Mouse (Mus musculus) left cerebral cortex, adult 2 months (tissue): Measurements from ENCODE around the gene AI837181. TPM values are rescaled to one million over a fixed set of nuclear protein-coding genes. Genes with fewer than 3 reads are reported as not detected.
"Not testable (repeated sequence)": the region's sequence is repeated elsewhere in the genome, so short reads cannot be mapped to it uniquely, and the experiment has no call there.

Experiments used
- DNase-seq, 2 experiments: peaks; one replicate each; pipeline ENCODE4 v3.0.0; 2021 to 2022; ENCODE audit warnings: low spot score in 2 of 2, mixed read lengths in 1 of 2; ENCODE audit errors: extremely low spot score in 1 of 2
- H3K27ac ChIP-seq: fragments of 200-600 bp; 2 replicates; pipeline ENCODE4 v1.8.1; 2022
- H3K4me3 ChIP-seq: fragments of 200-600 bp; 2 replicates; pipeline ENCODE4 v1.8.1; 2022
- CTCF ChIP-seq: fragments of 200-600 bp; IDR thresholded peaks from 2 replicates; pipeline ENCODE4 v1.8.1; 2022; ENCODE audit warnings: antibody characterized with exemption, mild to moderate bottlenecking, moderate library complexity
- intact Hi-C: fragments of 180-260 bp; cut with DNase I; formaldehyde crosslinking; loops from one replicate; pipeline ENCODE4 v1.15.1; 2025
- long read RNA-seq, 2 experiments: library from polyadenylated mRNA; stranded (forward); transcript quantifications; one replicate each; pipeline ENCODE4 v2.0.0; 2021; ENCODE audit warnings: borderline mapping rate in 2 of 2
- total RNA-seq, 2 experiments: library from RNA; stranded (reverse); gene quantifications; 2 replicates each; pipeline ENCODE4 v1.2.3; 2021

AI837181 gene
- 10 to 100 TPM; 68.0 to 74.1 TPM for total RNA-seq
- long read RNA-seq, experiment 1, transcript AI837181-201 (2 exons, 1,529 nt), result minor isoform, 6 of 78 reads
- long read RNA-seq, experiment 1, transcript AI837181-202 (2 exons, 1,528 nt), result major isoform, 52 of 78 reads
- long read RNA-seq, experiment 1, partial matches to known transcripts, result 0 of 78 reads
- long read RNA-seq, experiment 1, other reads (novel, unspliced or antisense), result 20 of 78 reads
- long read RNA-seq, experiment 2, transcript AI837181-202 (2 exons, 1,528 nt), result major isoform, 24 of 37 reads
- long read RNA-seq, experiment 2, partial matches to known transcripts, result 12 of 37 reads
- long read RNA-seq, experiment 2, other reads (novel, unspliced or antisense), result 0 of 37 reads

GRCm38 (mm10) chr19:5424782-5425741 lies at the start of gene AI837181, which contains the start of gene Drap1:
Gene AI837181, plus strand, starts transcription at chr19:5425144.
Gene Drap1, minus strand, starts transcription at chr19:5424979.
- Histone ChIP-seq H3K27ac (peak within 1 kb of the TSS; percentile 95), H3K4me3 (peak within 1 kb of the TSS; percentile 96)
- DNase-seq, result peak; percentile 91
- TF ChIP-seq CTCF, result no peak
- intact Hi-C loops, result loop anchor here (1.0 to 2.0 kb wide), 4 partner anchors 32 to 65 kb away; partner anchors contain the start of genes Banf1, Ccdc85b, Cfl1 and Eif1ad

DNA sequence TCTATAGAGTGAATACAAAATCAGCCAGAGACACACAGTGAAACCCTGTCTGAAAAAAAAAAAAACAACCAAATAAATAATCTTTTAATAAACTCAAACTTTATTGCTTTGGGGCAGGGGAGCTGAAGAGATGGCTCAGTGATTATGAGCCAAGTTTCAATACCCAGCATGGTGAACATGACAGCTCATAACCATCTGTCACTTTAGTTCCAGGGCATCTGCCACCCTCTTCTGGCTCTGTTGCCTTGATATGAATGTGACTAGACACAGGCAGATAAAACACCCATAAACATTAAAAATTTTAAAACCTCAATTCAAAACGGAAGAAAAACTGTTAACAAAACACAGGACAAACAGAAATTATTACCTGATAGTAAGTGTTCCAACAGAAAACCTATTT lies 47.5 kb upstream of the AI837181 start:
- intact Hi-C loops, result no loop called here
- no peak for DNase-seq

DNA sequence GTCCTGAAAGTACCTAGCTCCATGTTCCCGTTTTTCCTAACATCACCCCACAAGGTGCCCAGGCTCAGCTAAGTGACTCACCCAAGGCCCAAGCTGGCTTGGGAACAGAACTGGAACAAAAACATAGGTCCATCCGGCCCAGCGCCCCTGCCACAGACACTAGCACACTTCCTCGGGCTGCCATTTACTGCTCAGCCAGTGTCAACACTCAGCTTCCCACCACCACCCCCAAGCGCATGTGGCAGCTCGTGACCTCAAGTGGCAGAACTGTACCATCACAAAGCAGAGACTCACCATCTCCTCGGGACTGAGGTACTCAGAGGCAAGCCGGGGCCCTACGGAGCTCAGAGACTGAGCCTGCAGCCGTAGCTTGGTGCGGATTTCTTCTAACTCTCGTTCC lies 41.6 kb upstream of the AI837181 start:
- no peak for TF ChIP-seq CTCF
- DNase-seq, result no peak
- intact Hi-C loops, result no loop called here
- H3K4me3 ChIP-seq, result no peak overlapping the region
- no peak overlapping the region for H3K27ac ChIP-seq

More for the DNA sequence above, 47.5 kb upstream of the AI837181 start:
- no peak overlapping the region for H3K4me3 ChIP-seq
- no peak overlapping the region for H3K27ac ChIP-seq
- TF ChIP-seq CTCF, result no peak

- no peak for TF ChIP-seq CTCF
- Histone ChIP-seq H3K27ac (no peak overlapping the region), H3K4me3 (no peak overlapping the region)
- intact Hi-C loops, result no loop called here
- no peak for DNase-seq
These were observed 40.2 kb upstream of the AI837181 start for GRCm38 (mm10) chr19:5384715-5385114.

DNA sequence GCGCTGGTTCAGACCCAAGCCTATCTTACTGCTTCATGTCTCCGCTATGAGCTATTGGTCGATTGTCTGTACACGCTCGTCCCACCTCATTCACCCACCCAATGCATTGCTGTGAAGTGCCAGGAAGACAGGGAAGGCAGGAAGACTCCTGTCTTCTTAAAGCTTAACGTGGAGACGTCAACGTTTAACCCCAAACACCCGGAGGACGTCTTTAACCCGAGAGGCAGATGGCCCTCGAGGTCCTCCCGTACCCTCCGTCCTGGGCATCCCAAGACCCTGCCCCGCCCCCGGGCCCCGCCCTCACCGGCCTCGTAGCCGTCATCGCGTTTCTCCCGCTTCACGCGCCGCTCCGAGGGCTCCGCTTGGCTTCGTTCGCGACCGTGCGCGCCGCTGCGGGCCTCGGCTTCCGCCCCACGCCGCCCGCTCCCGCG lies 36.9 kb upstream of the AI837181 start:
- intact Hi-C loops, result loop anchor here (1.0 kb wide), 3 partner anchors 22 to 93 kb away; partner anchors contain the start of genes AI837181, Eif1ad and Sf3b2
- TF ChIP-seq CTCF, result no peak
- Histone ChIP-seq H3K4me3 (peak overlapping the region; percentile 98), H3K27ac (peak overlapping the region; percentile 94)
- no peak for DNase-seq

- TF ChIP-seq CTCF, result no peak
- intact Hi-C loops, result loop anchor here (1.0 kb wide), 3 partner anchors 22 to 93 kb away; partner anchors contain the start of genes AI837181, Eif1ad and Sf3b2
- peak; percentile 94 to 96 for DNase-seq
- H3K27ac ChIP-seq, result peak within 1 kb of the TSS; percentile 94
- H3K4me3 ChIP-seq, result peak within 1 kb of the TSS; percentile 98
These were observed 36.2 kb upstream of the AI837181 start, which contains the start of gene Sart1 for GRCm38 (mm10) chr19:5388588-5389242. Gene Sart1, minus strand, starts transcription at chr19:5388703.

DNA sequence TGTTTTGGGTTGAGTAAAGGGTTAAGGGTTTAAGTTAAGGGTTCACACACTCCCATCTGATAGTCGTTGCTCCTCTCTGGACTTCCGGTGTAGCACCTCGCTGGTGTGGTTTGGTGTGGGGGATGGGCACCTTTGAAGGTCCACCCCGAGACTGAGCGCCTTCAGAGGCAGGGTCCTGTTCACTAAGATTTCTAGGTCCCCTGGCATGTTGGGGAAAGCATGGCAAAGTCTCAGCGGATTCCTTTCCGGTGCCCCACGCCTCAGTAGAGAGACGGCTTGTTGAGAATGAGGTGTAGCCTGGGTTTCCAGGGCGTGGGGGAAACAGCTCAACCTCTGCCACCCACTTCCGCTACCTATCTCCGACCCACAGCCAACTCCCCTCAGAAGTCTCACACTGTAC lies 35.3 kb upstream of the AI837181 start:
- Histone ChIP-seq H3K27ac (no peak overlapping the region), H3K4me3 (peak overlapping the region; percentile 98)
- intact Hi-C loops, result no loop called here
- DNase-seq, result no peak
- TF ChIP-seq CTCF, result no peak

- intact Hi-C loops, result no loop called here
- no peak for DNase-seq
- no peak for TF ChIP-seq CTCF
- Histone ChIP-seq H3K4me3 (no peak overlapping the region), H3K27ac (no peak overlapping the region)
These were observed 34.5 kb upstream of the AI837181 start for GRCm38 (mm10) chr19:5390416-5390815.

- no peak for TF ChIP-seq CTCF
- H3K27ac ChIP-seq, result no peak overlapping the region
- DNase-seq, result no peak
- intact Hi-C loops, result no loop called here
- no peak overlapping the region for H3K4me3 ChIP-seq
These were observed 32.1 kb upstream of the AI837181 start for GRCm38 (mm10) chr19:5392892-5393291.

DNA sequence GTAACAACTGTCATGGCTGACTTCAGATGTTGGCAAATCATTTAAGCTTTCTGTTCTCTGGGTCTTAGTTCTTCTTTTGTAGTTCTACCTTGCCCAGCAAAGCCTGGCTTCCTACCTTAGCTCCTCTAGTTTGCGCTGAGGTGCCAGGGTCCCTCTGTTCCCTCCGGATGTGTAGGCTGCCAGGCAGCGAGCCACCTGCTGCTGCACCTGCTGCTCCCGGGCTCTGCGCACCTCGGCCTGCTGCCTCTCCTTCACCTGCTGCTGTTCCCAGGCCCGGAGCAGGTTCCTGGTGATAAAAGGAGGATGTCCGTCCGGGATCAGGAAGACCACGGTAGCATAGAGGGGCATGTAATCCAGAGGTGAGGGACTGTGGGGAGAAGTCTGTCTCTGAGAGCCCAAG lies 30.8 kb upstream of the AI837181 start:
- Histone ChIP-seq H3K4me3 (no peak overlapping the region), H3K27ac (no peak overlapping the region)
- DNase-seq, result no peak
- intact Hi-C loops, result no loop called here
- TF ChIP-seq CTCF, result no peak

- DNase-seq, result no peak
- intact Hi-C loops, result no loop called here
- no peak for TF ChIP-seq CTCF
- Histone ChIP-seq H3K4me3 (no peak overlapping the region), H3K27ac (no peak overlapping the region)
These were observed 29.6 kb upstream of the AI837181 start for GRCm38 (mm10) chr19:5395371-5395770.

DNA sequence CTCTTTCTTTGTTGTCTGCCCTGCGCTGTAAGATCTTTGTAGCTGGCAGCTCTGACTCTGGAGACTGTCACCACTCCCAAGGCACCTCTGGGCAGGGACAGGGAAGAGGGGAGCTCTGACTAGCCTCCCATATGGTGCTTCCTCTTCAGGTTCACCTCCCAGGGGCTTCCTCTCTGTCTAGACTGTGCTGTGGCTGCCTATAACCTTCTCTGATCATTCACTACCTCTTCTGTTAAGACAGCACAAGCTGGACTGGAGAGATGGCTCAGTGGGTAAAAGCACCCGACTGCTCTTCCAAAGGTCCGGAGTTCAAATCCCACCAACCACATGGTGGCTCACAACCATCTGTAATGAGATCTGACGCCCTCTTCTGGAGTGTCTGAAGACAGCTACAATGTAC lies 23.9 kb upstream of the AI837181 start:
- not testable (repeated sequence) for H3K27ac ChIP-seq, H3K4me3 ChIP-seq

More for the DNA sequence above, 23.9 kb upstream of the AI837181 start:
- intact Hi-C loops, DNase-seq: not testable (repeated sequence)
